Mouse (Mus musculus) forebrain, postnatal 0 days (tissue): ENCODE measurements around the gene Fam168b. TPM values are rescaled to one million over a fixed set of nuclear protein-coding genes. Genes with fewer than 3 reads are reported as not detected.

Experiments
- ATAC-seq: fragments of 200-750 bp; cut with Nextera tagmentation; 2 replicates; pipeline ENCODE4 v1.8.0; 2017; ENCODE audit warnings: mild to moderate bottlenecking, moderate library complexity
- DNase-seq: peaks from one replicate; pipeline ENCODE4 v3.0.0-alpha.2; 2015
- H3K27ac ChIP-seq: fragments of 300-500 bp; sonication (generic); 2 replicates; pipeline ENCODE4 v1.5.1; 2014; ENCODE audit warnings: low read depth, mild to moderate bottlenecking, antibody characterized with exemption, low read length, moderate library complexity, mixed read lengths
- H3K27me3 ChIP-seq: fragments of 300-500 bp; sonication (generic); 2 replicates; pipeline ENCODE4 v1.6.1; 2014; ENCODE audit warnings: mild to moderate bottlenecking, low read length, mixed read lengths; ENCODE audit not compliant: insufficient read depth
- H3K36me3 ChIP-seq: fragments of 300-500 bp; sonication (generic); 2 replicates; pipeline ENCODE4 v1.6.1; 2014; ENCODE audit warnings: mild to moderate bottlenecking, moderate library complexity; ENCODE audit not compliant: insufficient read depth
- H3K4me1 ChIP-seq: fragments of 300-500 bp; sonication (generic); 2 replicates; pipeline ENCODE4 v1.6.1; 2014; ENCODE audit warnings: antibody characterized with exemption; ENCODE audit not compliant: insufficient read depth
- H3K4me2 ChIP-seq: fragments of 300-500 bp; sonication (generic); 2 replicates; pipeline ENCODE4 v1.6.1; 2014; ENCODE audit warnings: low read depth, mild to moderate bottlenecking, moderate library complexity
- H3K4me3 ChIP-seq: fragments of 300-500 bp; sonication (generic); 2 replicates; pipeline ENCODE4 v1.5.1; 2014; ENCODE audit warnings: low read depth, low read length, mixed read lengths
- H3K9ac ChIP-seq: fragments of 300-500 bp; sonication (generic); 2 replicates; pipeline ENCODE4 v1.6.1; 2014; ENCODE audit warnings: mild to moderate bottlenecking
- H3K9me3 ChIP-seq: fragments of 300-500 bp; sonication (generic); 2 replicates; pipeline ENCODE4 v1.6.1; 2016; ENCODE audit warnings: low read length
- CTCF ChIP-seq: sonication (generic); IDR thresholded peaks from 2 replicates; pipeline ENCODE4 v1.5.1; 2016; ENCODE audit warnings: antibody characterized with exemption, control low read depth, low read depth
- WGBS: fragments of 180-500 bp; shearing (Covaris S2); extraction: QIAGEN DNeasy Blood & Tissue Kit; methylation state at CpG from one replicate; pipeline ENCODE4 v1.1.7; 2014; 5-methylcytosine and 5-hydroxymethylcytosine counted together
- polyA plus RNA-seq: library from polyadenylated mRNA; unstranded; fragments of >200 nt; fragmentation: Nextera tagmentation; extraction: Ambion mirVana; gene quantifications from 2 replicates; pipeline ENCODE4 v1.2.1, GENCODE M21; 2015
- total RNA-seq: library from RNA; depleted of rRNA; stranded (reverse); fragments of >200 nt; gene quantifications from 2 replicates; pipeline ENCODE4 v1.2.3, GENCODE M21; 2014

Gene Fam168b
- total and polyA plus RNA-seq, 2 experiments from 2014 or later: 100 to 334 TPM

- no peak for TF ChIP-seq CTCF
- H3K9ac ChIP-seq: no peak overlapping the region
- ATAC-seq (no peak), DNase-seq (no peak)
- no peak overlapping the region for H3K4me3 ChIP-seq
- no peak overlapping the region for H3K4me2 ChIP-seq
- WGBS: 93% methylated on average over 13 of the region's 13 CpGs
- no peaks in the 10 kb centered on the region for H3K9me3 ChIP-seq
- H3K27me3 ChIP-seq: no peaks in the 10 kb centered on the region
- no peak overlapping the region for H3K27ac ChIP-seq
- no peaks in the 10 kb centered on the region for H3K4me1 ChIP-seq
- peaks cover 42% of the 10 kb centered on the region for H3K36me3 ChIP-seq
These were observed 20.0 kb upstream of the Fam168b start for GRCm38 (mm10) chr1:34862877-34863276.

- Histone ChIP-seq H3K9ac (no peak overlapping the region), H3K36me3 (peaks cover 32% of the 10 kb centered on the region), H3K4me2 (no peak overlapping the region), H3K4me3 (no peak overlapping the region), H3K9me3 (no peaks in the 10 kb centered on the region), H3K27ac (no peak overlapping the region), H3K27me3 (no peaks in the 10 kb centered on the region), H3K4me1 (no peaks in the 10 kb centered on the region)
- ATAC-seq: no peak
- 91% methylated on average over 7 of the region's 7 CpGs for WGBS
- no peak for DNase-seq
- no peak for TF ChIP-seq CTCF
These were observed 17.3 kb upstream of the Fam168b start for GRCm38 (mm10) chr1:34860205-34860604.

- Histone ChIP-seq H3K27me3 (no peaks in the 10 kb centered on the region), H3K4me2 (no peak overlapping the region), H3K36me3 (peaks cover 28% of the 10 kb centered on the region), H3K27ac (no peak overlapping the region), H3K4me1 (no peaks in the 10 kb centered on the region), H3K9me3 (no peaks in the 10 kb centered on the region), H3K4me3 (no peak overlapping the region), H3K9ac (no peak overlapping the region)
- ATAC-seq (no peak), DNase-seq (no peak)
- TF ChIP-seq CTCF: no peak
- 85% methylated on average over 3 of the region's 3 CpGs for whole genome bisulfite sequencing
These were observed 16.9 kb upstream of the Fam168b start for GRCm38 (mm10) chr1:34859761-34860160.

GRCm38 (mm10) chr1:34858671-34859070 is 15.8 kb upstream of the Fam168b start:
- Histone ChIP-seq H3K27ac (no peak overlapping the region), H3K9me3 (no peaks in the 10 kb centered on the region), H3K27me3 (no peaks in the 10 kb centered on the region), H3K36me3 (peaks cover 17% of the 10 kb centered on the region; the same call in 1 of the 2 replicates), H3K4me3 (no peak overlapping the region), H3K4me2 (no peak overlapping the region), H3K4me1 (no peaks in the 10 kb centered on the region), H3K9ac (no peak overlapping the region)
- no peak for DNase-seq
- no peak for TF ChIP-seq CTCF
- WGBS: 84% methylated on average over 5 of the region's 5 CpGs
- no peak for ATAC-seq

- no peak for ATAC-seq
- no peak overlapping the region for H3K27ac ChIP-seq
- no peaks in the 10 kb centered on the region for H3K9me3 ChIP-seq
These were observed 12.3 kb upstream of the Fam168b start for GRCm38 (mm10) chr1:34855056-34855739.

GRCm38 (mm10) chr1:34853786-34854185 is 10.9 kb upstream of the Fam168b start:
- no peak for TF ChIP-seq CTCF
- no peak overlapping the region for H3K27ac ChIP-seq
- H3K9me3 ChIP-seq: no peaks in the 10 kb centered on the region
- H3K4me1 ChIP-seq: peaks cover 15% of the 10 kb centered on the region
- ATAC-seq (no peak), DNase-seq (no peak)
- H3K9ac ChIP-seq: no peak overlapping the region
- WGBS: 89% methylated on average over 2 of the region's 2 CpGs
- H3K4me3 ChIP-seq: no peak overlapping the region
- no peaks in the 10 kb centered on the region for H3K36me3 ChIP-seq
- H3K27me3 ChIP-seq: no peaks in the 10 kb centered on the region
- no peak overlapping the region for H3K4me2 ChIP-seq

More at GRCm38 (mm10) chr1:34855056-34855739, 12.3 kb upstream of the Fam168b start:
- DNase-seq: no peak
- H3K27me3 ChIP-seq: no peaks in the 10 kb centered on the region
- H3K4me3 ChIP-seq: no peak overlapping the region
- H3K4me2 ChIP-seq: no peak overlapping the region
- 89% methylated on average over 12 of the region's 12 CpGs for WGBS
- H3K9ac ChIP-seq: no peak overlapping the region
- no peak for TF ChIP-seq CTCF
- no peaks in the 10 kb centered on the region for H3K36me3 ChIP-seq
- H3K4me1 ChIP-seq: peaks cover 9% of the 10 kb centered on the region; the same call in 1 of the 2 replicates

GRCm38 (mm10) chr1:34852116-34852878 is 9.4 kb upstream of the Fam168b start:
- no peak overlapping the region for H3K27ac ChIP-seq

More at GRCm38 (mm10) chr1:34852116-34852878, 9.4 kb upstream of the Fam168b start:
- Histone ChIP-seq H3K27me3 (no peaks in the 10 kb centered on the region), H3K4me1 (peaks cover 15% of the 10 kb centered on the region), H3K36me3 (no peaks in the 10 kb centered on the region), H3K9ac (peak overlapping the region; percentile 25; the same call in 1 of the 2 replicates), H3K4me2 (peak overlapping the region; percentile 19; the same call in 1 of the 2 replicates), H3K9me3 (no peaks in the 10 kb centered on the region), H3K4me3 (no peak overlapping the region)
- 79% methylated on average over 11 of the region's 11 CpGs for WGBS
- no peak for ATAC-seq
- DNase-seq: no peak
- no peak for TF ChIP-seq CTCF
